Mouse (Mus musculus): Measurements from ENCODE around the gene Irf7. TPM values are rescaled to one million over a fixed set of nuclear protein-coding genes. Genes with fewer than 3 reads are reported as not detected.

Gene Irf7
- polyA plus RNA-seq, 1 experiment from 2014 or later, result 2.6 TPM

GRCm38 (mm10) chr7:141217343-141218013 is 48.8 kb downstream of the Irf7 start:
- H3K4me3 ChIP-seq (replicated peaks), result no peak overlapping the region
- H3K4me2 ChIP-seq, result no peak overlapping the region
- peaks cover 38% of the 10 kb centered on the region for H3K4me1 ChIP-seq
- 0 out of 2 replicates have a peak, but pooled peaks cover 4% of the 10 kb centered on the region for H3K36me3 ChIP-seq
- no peak overlapping the region for H3K27ac ChIP-seq (replicated peaks)
- H3K9ac ChIP-seq (replicated peaks), result no peak overlapping the region
- H3K9me3 ChIP-seq (replicated peaks), result no peaks in the 10 kb centered on the region
- 92% methylated on average over 17 of the region's 17 CpGs for WGBS
- no peak for ATAC-seq (ENCODE audit: low FRiP score)
- no peaks in the 10 kb centered on the region for H3K27me3 ChIP-seq (replicated peaks)

- Histone ChIP-seq H3K9ac (replicated peaks) (no peak overlapping the region), H3K27ac (replicated peaks) (no peak overlapping the region), H3K4me1 (peaks cover 32% of the 10 kb centered on the region), H3K9me3 (replicated peaks) (no peaks in the 10 kb centered on the region), H3K27me3 (replicated peaks) (no peaks in the 10 kb centered on the region), H3K4me2 (peak overlapping the region; percentile 96), H3K36me3 (0 out of 2 replicates have a peak, but pooled peaks cover 4% of the 10 kb centered on the region), H3K4me3 (replicated peaks) (peak overlapping the region; percentile 68; the same call in 1 of the 2 replicates)
- WGBS, result 85% methylated on average over 11 of the region's 11 CpGs
- no peak for ATAC-seq (ENCODE audit: low FRiP score)
These were observed 49.4 kb downstream of the Irf7 start for GRCm38 (mm10) chr7:141216894-141217293.

GRCm38 (mm10) chr7:141215880-141216733 is 50.2 kb downstream of the Irf7 start:
- no peaks in the 10 kb centered on the region for H3K9me3 ChIP-seq (replicated peaks)
- peak overlapping the region; percentile 54 for H3K9ac ChIP-seq (replicated peaks)
- H3K4me3 ChIP-seq (replicated peaks), result peak overlapping the region; percentile 68
- ATAC-seq (ENCODE audit: low FRiP score), result peak; percentile 46
- H3K4me1 ChIP-seq, result peaks cover 28% of the 10 kb centered on the region
- peak overlapping the region; percentile 96 for H3K4me2 ChIP-seq
- H3K27ac ChIP-seq (replicated peaks), result peak overlapping the region; percentile 74
- 0 out of 2 replicates have a peak, but pooled peaks cover 4% of the 10 kb centered on the region for H3K36me3 ChIP-seq
- 1% methylated on average over 42 of the region's 42 CpGs for WGBS
- H3K27me3 ChIP-seq (replicated peaks), result no peaks in the 10 kb centered on the region

- H3K36me3 ChIP-seq, result 0 out of 2 replicates have a peak, but pooled peaks cover 4% of the 10 kb centered on the region
- no peaks in the 10 kb centered on the region for H3K9me3 ChIP-seq (replicated peaks)
- WGBS, result under 1% methylated on average over 41 of the region's 41 CpGs
- peak within 1 kb of the TSS; percentile 54 for H3K9ac ChIP-seq (replicated peaks)
- peak within 1 kb of the TSS; percentile 77 for H3K27ac ChIP-seq (replicated peaks)
- H3K4me1 ChIP-seq, result peaks cover 24% of the 10 kb centered on the region
- peak within 1 kb of the TSS; percentile 96 for H3K4me2 ChIP-seq
- H3K27me3 ChIP-seq (replicated peaks), result no peaks in the 10 kb centered on the region
- ATAC-seq (ENCODE audit: low FRiP score), result peak; percentile 96
- peak within 1 kb of the TSS; percentile 68 for H3K4me3 ChIP-seq (replicated peaks)
These were observed 51.0 kb downstream of the Irf7 start, which contains the start of gene Rassf7 for GRCm38 (mm10) chr7:141215101-141215879. Gene Rassf7 (plus strand): TSS chr7:141215860.

GRCm38 (mm10) chr7:141214310-141214709 is 52.0 kb downstream of the Irf7 start:
- Histone ChIP-seq H3K36me3 (0 out of 2 replicates have a peak, but pooled peaks cover 4% of the 10 kb centered on the region), H3K4me2 (no peak overlapping the region), H3K27me3 (replicated peaks) (no peaks in the 10 kb centered on the region), H3K4me1 (peaks cover 24% of the 10 kb centered on the region), H3K27ac (replicated peaks) (no peak overlapping the region), H3K4me3 (replicated peaks) (no peak overlapping the region), H3K9me3 (replicated peaks) (no peaks in the 10 kb centered on the region), H3K9ac (replicated peaks) (no peak overlapping the region)
- no peak for ATAC-seq (ENCODE audit: low FRiP score)
- 83% methylated on average over 3 of the region's 3 CpGs for WGBS

- H3K4me2 ChIP-seq, result peak within 1 kb of the TSS; percentile 96
- H3K4me1 ChIP-seq, result peaks cover 24% of the 10 kb centered on the region
- 94% methylated on average over 11 of the region's 11 CpGs for WGBS
- peak within 1 kb of the TSS; percentile 68 for H3K4me3 ChIP-seq (replicated peaks)
- H3K9ac ChIP-seq (replicated peaks), result peak within 1 kb of the TSS; percentile 39
- peak within 1 kb of the TSS; percentile 77; the same call in 1 of the 2 replicates for H3K27ac ChIP-seq (replicated peaks)
- no peaks in the 10 kb centered on the region for H3K27me3 ChIP-seq (replicated peaks)
- no peak for ATAC-seq (ENCODE audit: low FRiP score)
- 0 out of 2 replicates have a peak, but pooled peaks cover 4% of the 10 kb centered on the region for H3K36me3 ChIP-seq
- no peaks in the 10 kb centered on the region for H3K9me3 ChIP-seq (replicated peaks)
These were observed 52.6 kb downstream of the Irf7 start, which contains the start of gene Lmntd2 for GRCm38 (mm10) chr7:141213605-141214235. Gene Lmntd2 (minus strand): TSS chr7:141214080.

- no peak for ATAC-seq (ENCODE audit: low FRiP score)
- no peaks in the 10 kb centered on the region for H3K9me3 ChIP-seq (replicated peaks)
- peaks cover 24% of the 10 kb centered on the region for H3K4me1 ChIP-seq
- H3K4me2 ChIP-seq, result no peak overlapping the region
- no peak overlapping the region for H3K27ac ChIP-seq (replicated peaks)
- no peaks in the 10 kb centered on the region for H3K27me3 ChIP-seq (replicated peaks)
- 0 out of 2 replicates have a peak, but pooled peaks cover under 1% of the 10 kb centered on the region for H3K36me3 ChIP-seq
- H3K9ac ChIP-seq (replicated peaks), result no peak overlapping the region
- WGBS, result 93% methylated on average over 3 of the region's 3 CpGs
- H3K4me3 ChIP-seq (replicated peaks), result no peak overlapping the region
These were observed 53.1 kb downstream of the Irf7 start for GRCm38 (mm10) chr7:141213133-141213532.

MicroRNAs encoded within 50 kb of the gene (microRNA counts, 519-probe panel; counts per million panel counts)
- microRNA mmu-miR-210, result 2,819 counts per million, percentile 67 among the panel's probes with 10 or more counts

Small RNA genes within 50 kb of the gene (microRNA-seq; reads per million reads assigned to microRNA genes)
- gene Mir210, result 161 reads per million, percentile 59 among the genes with 10 or more reads in this experiment

Other genes starting within 250 kb of the Irf7 start
- gene Ifitm6, start 248.6 kb downstream of the Irf7 start, polyA plus RNA-seq (2015; fragmentation: Nextera tagmentation; extraction: Ambion mirVana), result 1.7 and 1.8 TPM in 2 replicates
- gene Gm17387, start 237.3 kb downstream of the Irf7 start, polyA plus RNA-seq (2015; fragmentation: Nextera tagmentation; extraction: Ambion mirVana), result not detected in 2 replicates
- 39.3 and 51.2 TPM in 2 replicates for gene B4galnt4, start 205.4 kb downstream of the Irf7 start, polyA plus RNA-seq (2015; fragmentation: Nextera tagmentation; extraction: Ambion mirVana)
- gene Pkp3, start 188.3 kb downstream of the Irf7 start, polyA plus RNA-seq (2015; fragmentation: Nextera tagmentation; extraction: Ambion mirVana), result 0.18 and 8.4 TPM in 2 replicates
- gene Sigirr, start 165.9 kb downstream of the Irf7 start, polyA plus RNA-seq (2015; fragmentation: Nextera tagmentation; extraction: Ambion mirVana), result 3.3 and 7.8 TPM in 2 replicates
- gene Ano9, start 148.7 kb downstream of the Irf7 start, polyA plus RNA-seq (2015; fragmentation: Nextera tagmentation; extraction: Ambion mirVana), result 0.60 and 1.4 TPM in 2 replicates
- gene Ptdss2, start 144.1 kb downstream of the Irf7 start, polyA plus RNA-seq (2015; fragmentation: Nextera tagmentation; extraction: Ambion mirVana), result 83.2 and 86.7 TPM in 2 replicates
- 50.0 and 69.8 TPM in 2 replicates for gene Rnh1, start 93.6 kb downstream of the Irf7 start, polyA plus RNA-seq (2015; fragmentation: Nextera tagmentation; extraction: Ambion mirVana)
- gene Hras, start 72.5 kb downstream of the Irf7 start, polyA plus RNA-seq (2015; fragmentation: Nextera tagmentation; extraction: Ambion mirVana), result 166 and 188 TPM in 2 replicates
- 9.0 and 9.1 TPM in 2 replicates for gene Lrrc56, start 72.3 kb downstream of the Irf7 start, polyA plus RNA-seq (2015; fragmentation: Nextera tagmentation; extraction: Ambion mirVana)
- 0.35 and 1.6 TPM in 2 replicates for gene Lmntd2, start 52.4 kb downstream of the Irf7 start, polyA plus RNA-seq (2015; fragmentation: Nextera tagmentation; extraction: Ambion mirVana)
- 24.1 and 28.1 TPM in 2 replicates for gene Rassf7, start 50.6 kb downstream of the Irf7 start, polyA plus RNA-seq (2015; fragmentation: Nextera tagmentation; extraction: Ambion mirVana)
- gene Phrf1, start 37.7 kb downstream of the Irf7 start, polyA plus RNA-seq (2015; fragmentation: Nextera tagmentation; extraction: Ambion mirVana), result 54.9 and 60.2 TPM in 2 replicates
- gene Cdhr5, start 10.3 kb upstream of the Irf7 start, polyA plus RNA-seq (2015; fragmentation: Nextera tagmentation; extraction: Ambion mirVana), result 4.2 TPM in 1 of 2 replicates, not detected in the other
- gene Sct, start 12.7 kb upstream of the Irf7 start, polyA plus RNA-seq (2015; fragmentation: Nextera tagmentation; extraction: Ambion mirVana), result 5.4 and 11.0 TPM in 2 replicates
- gene Drd4, start 25.5 kb upstream of the Irf7 start, polyA plus RNA-seq (2015; fragmentation: Nextera tagmentation; extraction: Ambion mirVana), result 0.87 and 1.3 TPM in 2 replicates
- gene Deaf1, start 61.2 kb upstream of the Irf7 start, polyA plus RNA-seq (2015; fragmentation: Nextera tagmentation; extraction: Ambion mirVana), result 178 and 200 TPM in 2 replicates
- 50.5 and 55.8 TPM in 2 replicates for gene Tmem80, start 61.3 kb upstream of the Irf7 start, polyA plus RNA-seq (2015; fragmentation: Nextera tagmentation; extraction: Ambion mirVana)
- 0.23 and 10.7 TPM in 2 replicates for gene Eps8l2, start 72.4 kb upstream of the Irf7 start, polyA plus RNA-seq (2015; fragmentation: Nextera tagmentation; extraction: Ambion mirVana)
- gene Taldo1, start 125.7 kb upstream of the Irf7 start, polyA plus RNA-seq (2015; fragmentation: Nextera tagmentation; extraction: Ambion mirVana), result 269 and 298 TPM in 2 replicates
- 49.3 and 50.4 TPM in 2 replicates for gene Gatd1, start 147.7 kb upstream of the Irf7 start, polyA plus RNA-seq (2015; fragmentation: Nextera tagmentation; extraction: Ambion mirVana)
- 185 and 208 TPM in 2 replicates for gene Cend1, start 163.0 kb upstream of the Irf7 start, polyA plus RNA-seq (2015; fragmentation: Nextera tagmentation; extraction: Ambion mirVana)
- 76.7 and 88.8 TPM in 2 replicates for gene Slc25a22, start 171.4 kb upstream of the Irf7 start, polyA plus RNA-seq (2015; fragmentation: Nextera tagmentation; extraction: Ambion mirVana)
- 2.7 and 5.0 TPM in 2 replicates for gene Pidd1, start 177.5 kb upstream of the Irf7 start, polyA plus RNA-seq (2015; fragmentation: Nextera tagmentation; extraction: Ambion mirVana)
- gene Rplp2, start 180.9 kb upstream of the Irf7 start, polyA plus RNA-seq (2015; fragmentation: Nextera tagmentation; extraction: Ambion mirVana), result 743 and 829 TPM in 2 replicates
- 17.2 and 25.7 TPM in 2 replicates for gene Pnpla2, start 188.7 kb upstream of the Irf7 start, polyA plus RNA-seq (2015; fragmentation: Nextera tagmentation; extraction: Ambion mirVana)
- 7.1 and 9.6 TPM in 2 replicates for gene Cracr2b, start 194.6 kb upstream of the Irf7 start, polyA plus RNA-seq (2015; fragmentation: Nextera tagmentation; extraction: Ambion mirVana)
- gene Cd151, start 200.9 kb upstream of the Irf7 start, polyA plus RNA-seq (2015; fragmentation: Nextera tagmentation; extraction: Ambion mirVana), result 23.7 and 25.1 TPM in 2 replicates
- 85.3 and 89.8 TPM in 2 replicates for gene Polr2l, start 208.7 kb upstream of the Irf7 start, polyA plus RNA-seq (2015; fragmentation: Nextera tagmentation; extraction: Ambion mirVana)
- gene Tspan4, start 208.8 kb upstream of the Irf7 start, polyA plus RNA-seq (2015; fragmentation: Nextera tagmentation; extraction: Ambion mirVana), result 73.0 and 77.3 TPM in 2 replicates